Mouse (Mus musculus) left cerebral cortex, postnatal 36 days (tissue): ENCODE measurements around the gene Tex30. TPM values are rescaled to one million over a fixed set of nuclear protein-coding genes. Genes with fewer than 3 reads are reported as not detected.
"Not testable (repeated sequence)": the region's sequence is repeated elsewhere in the genome, so short reads cannot be mapped to it uniquely, and the experiment has no call there.

Source experiments
- DNase-seq, 2 experiments: peaks; one replicate each; pipeline ENCODE4 v3.0.0; 2021 to 2022; ENCODE audit warnings: low spot score in 2 of 2, mixed read lengths in 1 of 2
- intact Hi-C: fragments of 180-260 bp; cut with DNase I; formaldehyde crosslinking; loops from one replicate; pipeline ENCODE4 v1.15.1; 2025
- total RNA-seq, 2 experiments: library from RNA; stranded (reverse); gene quantifications; 2 replicates each; pipeline ENCODE4 v1.2.3; 2021

Gene Tex30
- total RNA-seq, 2 experiments from 2014 or later, result 8.1 to 8.9 TPM

GRCm38 (mm10) chr1:44057805-44058204 is 44.4 kb downstream of the Tex30 start:
- intact Hi-C loops, result no loop called here
- DNase-seq, result no peak

- no peak for DNase-seq
- intact Hi-C loops, result loop anchor here (10.0 kb wide), 1 partner anchor 282 kb away; no protein-coding TSS in a partner anchor
Measured at GRCm38 (mm10) chr1:44046556-44046955, 55.7 kb downstream of the Tex30 start.

GRCm38 (mm10) chr1:44045689-44046088 is 56.6 kb downstream of the Tex30 start:
- intact Hi-C loops, result loop anchor here (10.0 kb wide), 1 partner anchor 281 kb away; no protein-coding TSS in a partner anchor
- not testable (repeated sequence) for DNase-seq

GRCm38 (mm10) chr1:44042555-44042915 is 59.7 kb downstream of the Tex30 start:
- DNase-seq, result no peak
- intact Hi-C loops, result loop anchor here (5.0 to 10.0 kb wide), 2 partner anchors 145 to 278 kb away; no protein-coding TSS in a partner anchor

DNA sequence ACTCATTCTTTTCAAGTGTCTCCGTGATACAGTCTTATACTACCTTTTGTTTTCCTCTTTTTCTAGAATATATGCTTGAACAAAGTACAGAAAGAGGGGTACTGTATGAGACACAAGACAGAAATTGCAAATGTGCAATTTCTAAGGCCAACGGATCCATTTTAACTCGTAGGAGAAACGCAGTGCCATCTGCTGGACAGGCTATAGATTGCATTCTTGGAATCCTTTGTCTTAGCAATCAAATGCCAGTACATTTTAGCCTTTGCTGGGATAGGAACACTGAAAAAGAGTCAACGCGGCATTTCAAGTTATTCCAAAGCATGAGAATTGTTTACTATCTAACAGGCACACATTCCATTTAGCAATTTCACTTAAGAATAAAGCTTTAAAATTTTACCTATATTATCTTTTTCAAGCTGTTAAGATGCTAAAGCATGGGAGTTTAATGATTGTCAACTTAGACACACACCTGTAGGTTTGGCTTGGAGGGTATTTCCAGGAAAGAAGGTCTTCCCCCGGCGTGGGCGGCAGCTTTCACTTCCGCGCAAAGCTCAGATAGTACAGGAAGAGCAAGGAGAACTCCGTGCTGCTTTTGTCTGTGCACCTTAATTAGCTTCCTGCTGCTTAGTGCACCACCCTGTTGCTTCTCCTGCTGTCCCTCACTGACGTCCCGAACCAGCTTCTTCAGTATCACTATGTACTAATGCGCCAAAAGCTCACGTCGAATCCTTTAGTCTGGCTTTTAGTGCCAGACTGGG is 60.3 kb downstream of the Tex30 start:
- intact Hi-C loops, result loop anchor here (5.0 to 10.0 kb wide), 2 partner anchors 145 to 277 kb away; no protein-coding TSS in a partner anchor
- DNase-seq, result peak in 1 of 2 experiments; percentile 25

Other genes starting within 250 kb of the Tex30 start
- 10 to 100 TPM; 47.9 to 50.4 TPM for gene Tpp2, start 168.8 kb downstream of the Tex30 start, total RNA-seq
- not detected for gene Mettl21c, start 82.4 kb downstream of the Tex30 start, total RNA-seq
- gene Gm8251, start 40.5 kb downstream of the Tex30 start, total RNA-seq, result not detected
- 10 to 100 TPM in 1 of 2 experiments, 1 to 10 TPM in 1; 8.1 to 10.3 TPM for gene Kdelc1, start 16.4 kb upstream of the Tex30 start, total RNA-seq
- gene Bivm, start 16.5 kb upstream of the Tex30 start, total RNA-seq, result 10 to 100 TPM; 35.0 to 39.0 TPM
- 10 to 100 TPM; 19.9 to 21.1 TPM for gene Ercc5, start 45.3 kb upstream of the Tex30 start, total RNA-seq
- not detected for gene Mettl21e, start 116.5 kb upstream of the Tex30 start, total RNA-seq